Mouse (Mus musculus) gastrocnemius, postnatal 25 days (tissue): ENCODE measurements around the gene Gstp2. TPM values are rescaled to one million over a fixed set of nuclear protein-coding genes. Genes with fewer than 3 reads are reported as not detected.
"Not testable (repeated sequence)": the region's sequence is repeated elsewhere in the genome, so short reads cannot be mapped to it uniquely, and the experiment has no call there.

Experiments
- DNase-seq: peaks from one replicate; pipeline ENCODE4 v3.0.0; 2022
- total RNA-seq, 2 experiments: library from RNA; stranded (reverse); gene quantifications; 1 replicate in 1 of 2; 2 replicates in 1 of 2; pipeline ENCODE4 v1.2.3; 2021

The Gstp2 gene
- total RNA-seq, 2 experiments from 2014 or later: 118 to 133 TPM

- not testable (repeated sequence) for DNase-seq
These were observed 3.2 kb upstream of the Gstp2 start for GRCm38 (mm10) chr19:4049069-4049468.

- peak; percentile 27 for DNase-seq
These were observed 2.0 kb upstream of the Gstp2 start for GRCm38 (mm10) chr19:4047859-4048258.

- no peak for DNase-seq
These were observed 1.0 kb upstream of the Gstp2 start for GRCm38 (mm10) chr19:4046866-4047254.

- not testable (repeated sequence) for DNase-seq
These were observed 1.7 kb downstream of the Gstp2 start for GRCm38 (mm10) chr19:4044109-4044508.

GRCm38 (mm10) chr19:4042124-4042523 lies 3.7 kb downstream of the Gstp2 start:
- peak; percentile 72 for DNase-seq

- DNase-seq: not testable (repeated sequence)
These were observed 4.3 kb downstream of the Gstp2 start for GRCm38 (mm10) chr19:4041500-4041899.

- DNase-seq: not testable (repeated sequence)
These were observed 4.9 kb downstream of the Gstp2 start for GRCm38 (mm10) chr19:4040941-4041340.

- DNase-seq: peak; percentile 88
These were observed 8.0 kb downstream of the Gstp2 start, which contains the start of gene Gstp1 for GRCm38 (mm10) chr19:4037788-4038232. Gstp1 (minus strand) TSS chr19:4037985.

- DNase-seq: not testable (repeated sequence)
These were observed 8.6 kb downstream of the Gstp2 start for GRCm38 (mm10) chr19:4037154-4037787.

- no peak for DNase-seq
These were observed 9.3 kb downstream of the Gstp2 start for GRCm38 (mm10) chr19:4036327-4037045.

- DNase-seq: no peak
These were observed 12.1 kb downstream of the Gstp2 start for GRCm38 (mm10) chr19:4033742-4034141.

GRCm38 (mm10) chr19:4033298-4033697 lies 12.5 kb downstream of the Gstp2 start:
- DNase-seq: no peak

GRCm38 (mm10) chr19:4032668-4033067 lies 13.2 kb downstream of the Gstp2 start:
- DNase-seq: no peak

GRCm38 (mm10) chr19:4027576-4027975 lies 18.2 kb downstream of the Gstp2 start:
- no peak for DNase-seq

GRCm38 (mm10) chr19:4023185-4023584 lies 22.6 kb downstream of the Gstp2 start:
- no peak for DNase-seq

GRCm38 (mm10) chr19:4018743-4019583 lies 26.9 kb downstream of the Gstp2 start:
- peak; percentile 77 for DNase-seq

- DNase-seq: no peak
These were observed 27.8 kb downstream of the Gstp2 start for GRCm38 (mm10) chr19:4017921-4018587.

GRCm38 (mm10) chr19:4015635-4016034 lies 30.2 kb downstream of the Gstp2 start:
- DNase-seq: no peak

- DNase-seq: no peak
These were observed 31.0 kb downstream of the Gstp2 start for GRCm38 (mm10) chr19:4014802-4015201.

- no peak for DNase-seq
These were observed 32.8 kb downstream of the Gstp2 start for GRCm38 (mm10) chr19:4013066-4013465.

GRCm38 (mm10) chr19:4012432-4013022 lies 33.3 kb downstream of the Gstp2 start, which contains the start of gene Ndufv1:
Ndufv1 (minus strand) TSS chr19:4012806.
- peak; percentile 98 for DNase-seq

GRCm38 (mm10) chr19:4011086-4011485 lies 34.7 kb downstream of the Gstp2 start:
- no peak for DNase-seq
